Mouse (Mus musculus) kidney, adult 2 months (tissue): ENCODE measurements around the gene Selenot. TPM values are rescaled to one million over a fixed set of nuclear protein-coding genes. Genes with fewer than 3 reads are reported as not detected.

Experiments
- DNase-seq: peaks from one replicate; pipeline ENCODE4 v3.0.0; 2021
- H3K27ac ChIP-seq: fragments of 200-500 bp; 2 replicates; pipeline ENCODE4 v1.5.1; 2012; ENCODE audit warnings: low read depth, low read length, control low read depth, inconsistent platforms; ENCODE audit not compliant: insufficient read depth
- H3K27me3 ChIP-seq: fragments of 200-500 bp; replicated peaks from 2 replicates; pipeline ENCODE4 v1.6.1; 2012; ENCODE audit warnings: mild to moderate bottlenecking, moderate library complexity, low read length, inconsistent platforms; ENCODE audit not compliant: control insufficient read depth, insufficient read depth
- H3K36me3 ChIP-seq: fragments of 200-500 bp; 2 replicates; pipeline ENCODE4 v1.6.1; 2012; ENCODE audit warnings: mild to moderate bottlenecking, moderate library complexity, low read length, inconsistent platforms; ENCODE audit not compliant: control insufficient read depth, insufficient read depth
- H3K4me1 ChIP-seq: fragments of 200-500 bp; 2 replicates; pipeline ENCODE4 v1.6.1; 2011; ENCODE audit warnings: low read length; ENCODE audit not compliant: control insufficient read depth, insufficient read depth
- H3K4me3 ChIP-seq: fragments of 200-500 bp; 2 replicates; pipeline ENCODE4 v1.5.1; 2011; ENCODE audit warnings: mild to moderate bottlenecking, low read depth, low read length, control low read depth; ENCODE audit not compliant: insufficient read depth
- CTCF ChIP-seq: fragments of 200-500 bp; conservative IDR thresholded peaks from 2 replicates; pipeline ENCODE4 v1.5.1; 2011; ENCODE audit warnings: low read depth, mild to moderate bottlenecking, control low read depth, low read length, moderate library complexity, mixed read lengths; ENCODE audit not compliant: insufficient read depth, insufficient read length
- POLR2A ChIP-seq: fragments of 200-500 bp; IDR thresholded peaks from one replicate; pipeline ENCODE4 v1.6.1; 2011; ENCODE audit warnings: low read depth, low read length, control low read depth
- WGBS: fragments of 180-500 bp; shearing (Covaris S2); methylation state at CpG from one replicate; pipeline ENCODE4 v1.1.7; 2018; 5-methylcytosine and 5-hydroxymethylcytosine counted together
- polyA plus RNA-seq: library from polyadenylated mRNA; depleted of rRNA; stranded (reverse); fragments of >200 nt; gene quantifications from 2 replicates; pipeline ENCODE4 v1.2.3, GENCODE M21; 2012; rRNA removed

The Selenot gene
- polyA plus RNA-seq: 81.8 and 102 TPM in 2 replicates

- peak; percentile 98 for DNase-seq
- WGBS: 1% methylated on average over 59 of the region's 59 CpGs
- peak within 1 kb of the TSS; percentile 84 for H3K4me3 ChIP-seq
- peak within 1 kb of the TSS; percentile 97 for H3K27ac ChIP-seq
- no peak for TF ChIP-seq CTCF
- peak; percentile 90 for TF ChIP-seq POLR2A
- no peaks in the 10 kb centered on the region for H3K27me3 ChIP-seq
- H3K4me1 ChIP-seq: peaks cover 5% of the 10 kb centered on the region
- no peaks in the 10 kb centered on the region; the same call in 1 of the 2 replicates for H3K36me3 ChIP-seq
Observed at GRCm38 (mm10) chr3:58576137-58577066, at the start of gene Selenot. TSS of gene Selenot (plus strand) at chr3:58576636.

- no peak for TF ChIP-seq CTCF
- no peak for TF ChIP-seq POLR2A
- Histone ChIP-seq H3K36me3 (peaks cover 2% of the 10 kb centered on the region; the same call in 1 of the 2 replicates), H3K27me3 (no peaks in the 10 kb centered on the region), H3K4me3 (no peak overlapping the region), H3K27ac (no peak overlapping the region), H3K4me1 (no peaks in the 10 kb centered on the region)
- DNase-seq: no peak
- 81% methylated on average over 3 of the region's 3 CpGs for WGBS
Observed at GRCm38 (mm10) chr3:58536573-58536972, 39.9 kb upstream of the Selenot start.

GRCm38 (mm10) chr3:58552001-58552811 lies 24.2 kb upstream of the Selenot start:
- Histone ChIP-seq H3K27me3 (no peaks in the 10 kb centered on the region), H3K27ac (no peak overlapping the region), H3K4me3 (no peak overlapping the region), H3K36me3 (peaks cover 7% of the 10 kb centered on the region), H3K4me1 (no peaks in the 10 kb centered on the region)
- 34% methylated on average over 1 of the region's 1 CpGs for WGBS
- no peak for DNase-seq
- TF ChIP-seq CTCF: no peak
- TF ChIP-seq POLR2A: no peak

- 84% methylated on average over 7 of the region's 7 CpGs for WGBS
- no peak overlapping the region for H3K27ac ChIP-seq
Observed at GRCm38 (mm10) chr3:58556649-58557048, 19.8 kb upstream of the Selenot start.

GRCm38 (mm10) chr3:58559887-58560286 lies 16.5 kb upstream of the Selenot start:
- no peak overlapping the region for H3K4me3 ChIP-seq
- no peak for DNase-seq
- peaks cover 2% of the 10 kb centered on the region; the same call in 1 of the 2 replicates for H3K36me3 ChIP-seq
- no peaks in the 10 kb centered on the region for H3K27me3 ChIP-seq
- no peak for TF ChIP-seq CTCF
- no peak for TF ChIP-seq POLR2A
- 0 out of 2 replicates have a peak, but pooled peaks cover 2% of the 10 kb centered on the region for H3K4me1 ChIP-seq
- 61% methylated on average over 2 of the region's 2 CpGs for WGBS
- H3K27ac ChIP-seq: no peak overlapping the region

More at GRCm38 (mm10) chr3:58556649-58557048, 19.8 kb upstream of the Selenot start:
- no peak for DNase-seq
- Histone ChIP-seq H3K27me3 (no peaks in the 10 kb centered on the region), H3K4me3 (no peak overlapping the region), H3K36me3 (peaks cover 2% of the 10 kb centered on the region), H3K4me1 (0 out of 2 replicates have a peak, but pooled peaks cover 2% of the 10 kb centered on the region)
- TF ChIP-seq CTCF: no peak
- TF ChIP-seq POLR2A: no peak

- DNase-seq: peak; percentile 31
- Histone ChIP-seq H3K27ac (no peak overlapping the region), H3K4me3 (no peak overlapping the region), H3K36me3 (no peaks in the 10 kb centered on the region), H3K4me1 (0 out of 2 replicates have a peak, but pooled peaks cover 2% of the 10 kb centered on the region), H3K27me3 (no peaks in the 10 kb centered on the region)
- WGBS: 58% methylated on average over 2 of the region's 2 CpGs
- no peak for TF ChIP-seq POLR2A
Observed at GRCm38 (mm10) chr3:58561437-58561836, 15.0 kb upstream of the Selenot start.

GRCm38 (mm10) chr3:58570821-58571220 lies 5.6 kb upstream of the Selenot start:
- WGBS: 78% methylated on average over 3 of the region's 3 CpGs

More at GRCm38 (mm10) chr3:58570821-58571220, 5.6 kb upstream of the Selenot start:
- Histone ChIP-seq H3K27ac (no peak overlapping the region), H3K36me3 (no peaks in the 10 kb centered on the region), H3K27me3 (no peaks in the 10 kb centered on the region), H3K4me3 (no peak overlapping the region), H3K4me1 (no peaks in the 10 kb centered on the region; the same call in 1 of the 2 replicates)
- no peak for DNase-seq
- no peak for TF ChIP-seq CTCF
